Mouse (Mus musculus) cortical plate, adult 2 months (tissue): ENCODE measurements at regions not wholly inside any gene's neighbourhood (a gene's known extent, or its start where the extent isn't known, plus 50 kb on each side); places are given as distances from the start of the nearest gene placed in this dataset.
"Not testable (repeated sequence)": the region's sequence is repeated elsewhere in the genome, so short reads cannot be mapped to it uniquely, and the experiment has no call there.

Source experiments
- H3K27ac ChIP-seq: fragments of 200-500 bp; 2 replicates; pipeline ENCODE4 v1.5.1; 2012; ENCODE audit warnings: low read length, control low read depth, inconsistent platforms; ENCODE audit not compliant: insufficient read depth
- H3K4me1 ChIP-seq: fragments of 200-500 bp; 2 replicates; pipeline ENCODE4 v1.6.1; 2011; ENCODE audit warnings: low read length; ENCODE audit not compliant: control insufficient read depth, insufficient read depth
- H3K4me3 ChIP-seq: fragments of 200-500 bp; 2 replicates; pipeline ENCODE4 v1.5.1; 2011; ENCODE audit warnings: mild to moderate bottlenecking, low read length, control low read depth; ENCODE audit not compliant: insufficient read depth
- CTCF ChIP-seq: fragments of 200-500 bp; IDR thresholded peaks from 2 replicates; pipeline ENCODE4 v1.5.1; 2011; ENCODE audit warnings: mild to moderate bottlenecking, control low read depth, low read length; ENCODE audit not compliant: insufficient read depth; ENCODE audit errors: extremely low read depth
- POLR2A ChIP-seq: fragments of 200-500 bp; IDR thresholded peaks from 2 replicates; pipeline ENCODE4 v1.6.1; 2011; ENCODE audit warnings: mild to moderate bottlenecking, low read length, control low read depth; ENCODE audit not compliant: insufficient read depth; ENCODE audit errors: extremely low read depth

DNA sequence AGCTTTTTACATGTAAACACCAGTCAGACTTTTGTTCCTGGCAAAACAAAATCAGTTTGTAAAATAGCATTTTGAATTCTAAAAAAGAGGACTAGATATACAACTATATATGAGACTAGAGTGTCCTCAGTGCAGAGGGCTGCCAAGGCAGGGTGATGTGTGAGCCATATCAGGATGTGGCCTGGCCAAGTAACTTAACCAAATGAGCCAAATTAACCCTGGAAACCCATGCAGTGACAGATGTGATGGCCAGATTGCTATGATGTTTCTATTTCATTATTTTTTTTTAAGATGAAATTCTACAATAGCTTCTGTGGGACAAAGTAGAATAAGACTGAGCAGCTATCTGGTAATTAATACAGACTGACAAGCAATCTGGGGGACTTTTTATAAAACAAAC, 181.8 kb downstream of the Nova1 start:
- Histone ChIP-seq H3K27ac (no peak overlapping the region), H3K4me1 (no peaks in the 10 kb centered on the region), H3K4me3 (no peak overlapping the region)
- TF ChIP-seq CTCF (no peak), POLR2A (no peak)

DNA sequence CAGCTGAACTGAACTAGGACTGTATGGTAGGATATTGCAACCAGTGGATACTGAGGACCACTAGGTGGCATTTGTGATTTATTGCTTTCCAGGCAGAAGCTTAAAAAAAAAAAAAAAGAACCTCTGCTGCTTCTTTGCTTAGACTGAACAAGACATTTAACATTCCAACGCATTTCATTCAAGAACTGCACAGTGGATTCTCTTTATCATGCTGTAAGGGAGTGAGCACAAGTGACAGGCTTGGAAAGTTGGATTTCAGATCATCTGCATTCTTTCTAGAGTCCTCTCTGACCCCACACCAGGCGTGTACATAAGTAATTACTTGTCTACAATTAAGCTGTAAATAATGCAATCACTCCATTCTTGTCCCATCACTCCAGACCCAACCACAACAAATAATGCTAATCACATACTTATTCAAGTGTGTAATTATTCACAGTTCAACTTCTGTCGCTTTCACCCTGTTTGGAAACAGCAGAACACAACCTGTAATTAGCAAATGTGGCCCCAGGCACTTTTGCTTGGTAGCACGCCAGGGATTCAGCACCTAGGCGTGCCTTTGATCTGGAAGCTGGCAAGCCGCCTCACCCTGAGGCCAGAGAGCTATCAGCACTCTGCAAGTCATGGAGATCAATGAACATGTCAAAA, 183.5 kb downstream of the Nova1 start:
- Histone ChIP-seq H3K27ac (no peak overlapping the region), H3K4me3 (no peak overlapping the region), H3K4me1 (no peaks in the 10 kb centered on the region)
- TF ChIP-seq CTCF (peak; percentile 32; the same call in 1 of the 2 replicates), POLR2A (no peak)

DNA sequence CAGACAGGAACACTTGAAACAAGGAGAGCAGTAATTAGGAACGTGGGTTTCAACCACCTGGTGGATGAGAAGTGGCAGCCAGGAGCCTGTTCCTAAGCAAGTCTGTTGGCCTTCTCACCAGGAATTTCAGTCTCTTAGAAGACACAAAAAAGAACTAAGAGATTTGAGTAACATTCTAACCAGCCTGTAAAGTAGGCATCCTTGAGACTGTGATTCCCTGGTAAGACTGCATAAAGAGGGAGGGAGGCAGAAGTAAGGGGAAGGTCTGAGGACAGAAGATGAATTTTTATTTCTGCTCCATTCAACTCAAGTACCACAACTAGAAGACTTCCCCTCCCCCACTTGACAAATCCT, 184.0 kb downstream of the Nova1 start:
- H3K27ac ChIP-seq = no peak overlapping the region
- no peak for TF ChIP-seq POLR2A
- no peak for TF ChIP-seq CTCF
- H3K4me3 ChIP-seq = no peak overlapping the region
- no peaks in the 10 kb centered on the region for H3K4me1 ChIP-seq

DNA sequence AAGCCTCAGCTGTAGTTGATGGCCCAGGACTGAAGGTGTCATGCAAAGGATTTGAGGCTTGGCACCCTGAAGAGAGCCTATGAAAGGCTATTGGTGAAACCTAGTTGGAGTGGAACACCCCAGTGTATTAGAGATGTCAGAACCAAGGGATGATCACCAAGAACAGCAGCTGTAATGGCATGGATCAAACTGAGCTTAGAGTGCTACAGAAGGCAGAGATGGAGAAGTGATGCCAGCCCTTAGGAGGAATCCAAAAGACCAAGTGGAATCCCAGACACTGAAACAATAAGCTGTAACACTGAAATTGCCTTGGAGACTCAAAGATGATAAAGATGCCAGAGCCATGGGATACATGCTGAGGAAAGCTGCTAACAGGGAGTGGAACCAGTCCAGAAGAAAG, 186.3 kb downstream of the Nova1 start:
- not testable (repeated sequence) for H3K27ac ChIP-seq, H3K4me1 ChIP-seq, H3K4me3 ChIP-seq

DNA sequence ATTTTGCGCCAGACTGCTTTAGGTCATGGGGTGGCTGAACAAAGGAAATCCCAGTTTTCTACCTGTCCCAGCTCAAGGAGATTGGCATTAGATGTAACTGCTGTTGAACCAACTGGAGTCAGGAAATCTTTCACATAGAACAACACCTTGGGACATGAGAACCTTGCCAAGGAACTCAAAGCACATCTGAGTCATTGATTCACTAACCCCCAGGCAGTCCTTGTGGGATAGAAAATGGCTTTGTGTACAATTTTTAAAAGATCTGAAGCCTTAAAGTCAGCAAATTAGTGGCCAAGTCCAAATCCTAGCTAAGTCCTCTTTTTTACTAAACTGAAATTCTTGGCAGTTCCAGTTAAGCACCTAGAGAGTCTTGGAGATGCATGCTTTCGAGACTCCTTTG, 191.4 kb downstream of the Nova1 start:
- H3K27ac ChIP-seq = no peak overlapping the region
- no peaks in the 10 kb centered on the region for H3K4me1 ChIP-seq
- no peak overlapping the region for H3K4me3 ChIP-seq
- no peak for TF ChIP-seq POLR2A
- TF ChIP-seq CTCF = no peak

DNA sequence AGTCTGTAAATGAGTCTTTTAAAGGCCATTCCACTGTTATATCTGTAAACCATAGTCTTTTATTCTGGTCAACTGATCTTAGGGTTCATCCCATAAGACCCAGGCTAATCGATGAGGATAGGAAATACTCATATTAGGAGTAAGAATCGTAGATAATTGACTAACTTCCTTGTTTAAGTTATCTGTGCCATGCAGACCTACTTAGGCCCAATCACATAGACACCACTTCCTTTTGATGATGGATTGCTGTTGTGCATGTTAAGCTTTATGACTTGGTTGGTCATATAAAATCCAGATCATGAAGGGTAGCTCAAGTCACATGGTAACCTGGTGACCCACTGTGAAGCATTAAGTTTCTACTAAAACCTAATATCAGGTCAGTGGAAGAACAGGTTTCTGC, 207.3 kb downstream of the Nova1 start:
- TF ChIP-seq POLR2A (no peak), CTCF (no peak)
- no peaks in the 10 kb centered on the region for H3K4me1 ChIP-seq
- H3K4me3 ChIP-seq = no peak overlapping the region
- no peak overlapping the region for H3K27ac ChIP-seq

DNA sequence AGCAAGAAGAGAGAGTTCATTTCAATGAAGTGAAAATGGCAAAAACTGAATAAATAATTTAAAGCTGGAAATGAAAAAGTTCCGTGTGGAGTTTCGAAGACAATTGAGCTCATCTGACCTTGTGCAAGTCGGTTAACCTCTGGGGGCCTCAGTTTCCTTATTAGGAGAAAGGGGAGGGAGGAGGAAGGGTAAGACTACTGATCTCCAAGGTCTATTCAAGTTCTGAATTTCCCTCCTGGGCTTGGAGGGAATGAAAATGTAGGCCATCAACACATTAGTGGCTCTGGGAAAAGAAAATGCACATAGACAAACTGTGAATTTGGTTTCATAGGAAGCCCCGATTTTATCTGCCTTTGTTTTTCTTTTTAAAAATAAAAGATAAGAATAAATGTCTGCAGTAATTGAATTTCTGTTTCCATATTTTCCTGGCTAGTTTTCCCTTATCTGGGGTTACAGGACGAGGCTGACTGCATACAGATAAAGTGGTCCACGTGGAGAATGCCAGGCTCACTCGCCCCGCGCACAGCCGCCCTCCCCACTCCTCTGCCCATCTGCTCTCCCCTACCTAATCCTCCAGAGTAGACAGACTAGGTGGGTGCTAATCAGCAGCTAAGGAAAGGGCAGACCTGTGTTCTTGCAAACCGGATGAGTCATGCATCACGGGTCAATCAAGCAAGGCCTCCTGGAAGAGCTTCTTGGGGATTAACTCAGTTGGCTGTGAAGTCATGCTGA, 209.0 kb downstream of the Nova1 start:
- no peak overlapping the region for H3K4me3 ChIP-seq
- no peak overlapping the region for H3K27ac ChIP-seq
- TF ChIP-seq CTCF = no peak
- no peak for TF ChIP-seq POLR2A
- no peaks in the 10 kb centered on the region for H3K4me1 ChIP-seq

DNA sequence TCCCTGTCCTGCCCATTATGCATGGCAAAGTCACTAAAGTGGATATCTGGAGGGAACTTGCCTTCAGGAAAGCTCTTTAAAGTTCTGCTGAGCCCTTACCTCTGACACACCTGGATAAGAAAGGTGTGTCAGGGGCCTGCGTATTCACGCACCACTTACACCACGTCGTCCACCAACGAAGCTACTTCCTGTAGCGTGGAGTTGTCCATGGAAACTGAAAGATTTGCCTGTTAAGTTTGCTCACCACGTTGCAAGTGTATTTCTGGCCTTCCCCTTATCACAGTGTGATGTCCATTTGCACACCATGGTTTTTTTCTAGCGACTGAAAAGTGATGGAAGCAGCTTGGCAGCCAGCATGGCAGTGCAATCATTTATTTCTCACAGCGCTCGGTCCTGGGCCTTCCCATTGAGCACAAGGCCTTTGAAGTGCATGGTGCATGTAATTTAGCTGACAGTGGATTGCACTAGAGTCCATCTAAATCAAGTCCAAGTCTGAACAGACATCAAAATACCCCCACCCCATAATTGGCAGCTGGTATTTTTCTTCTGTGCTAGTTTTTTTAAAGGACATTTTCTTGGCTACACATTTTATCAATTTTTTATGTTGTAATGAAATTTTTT, 210.3 kb downstream of the Nova1 start:
- H3K4me3 ChIP-seq = no peak overlapping the region

DNA sequence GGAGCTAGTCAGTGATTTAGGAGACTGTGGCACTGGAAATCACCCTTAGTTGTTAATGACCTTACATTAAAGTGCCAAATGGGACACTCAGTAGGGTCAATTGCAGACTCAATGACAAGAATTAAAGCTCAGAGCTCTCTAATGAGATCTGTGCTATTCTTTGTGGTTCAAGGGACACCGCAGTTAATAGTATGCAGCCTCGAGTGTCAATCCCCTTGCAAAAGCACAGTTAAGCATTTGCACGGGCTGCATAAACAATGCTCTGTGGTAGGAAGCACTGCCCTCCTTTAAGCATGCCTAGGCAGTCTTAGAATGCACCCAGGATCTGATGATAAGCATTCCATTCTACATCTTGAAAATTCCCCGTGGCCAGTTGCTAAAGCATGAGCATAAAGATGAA, 221.5 kb downstream of the Nova1 start:
- TF ChIP-seq POLR2A (no peak), CTCF (no peak)
- Histone ChIP-seq H3K4me1 (no peaks in the 10 kb centered on the region), H3K27ac (no peak overlapping the region), H3K4me3 (no peak overlapping the region)

More for the DNA sequence above, 210.3 kb downstream of the Nova1 start:
- Histone ChIP-seq H3K27ac (no peak overlapping the region), H3K4me1 (no peaks in the 10 kb centered on the region)
- TF ChIP-seq POLR2A (no peak), CTCF (no peak)

DNA sequence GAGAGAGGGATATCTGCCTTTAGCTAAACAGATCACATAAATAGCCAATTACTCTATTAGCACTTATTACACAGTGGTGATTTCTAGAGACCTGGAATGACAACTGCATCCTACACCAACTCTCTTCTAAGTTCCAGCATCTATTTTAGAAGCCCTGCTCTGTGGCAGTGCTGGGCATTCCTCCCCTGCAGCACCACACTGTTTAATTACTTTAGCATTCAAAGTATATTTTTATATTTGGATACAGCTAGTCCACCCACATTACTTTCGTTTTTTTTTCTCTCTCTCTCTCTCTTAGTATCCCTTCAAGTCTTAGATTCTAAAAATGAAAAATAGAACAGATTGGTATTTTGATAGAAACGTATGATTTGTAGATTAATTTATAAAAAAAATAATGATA, 250.1 kb downstream of the Nova1 start:
- Histone ChIP-seq H3K27ac (no peak overlapping the region), H3K4me3 (no peak overlapping the region), H3K4me1 (no peaks in the 10 kb centered on the region)
- TF ChIP-seq CTCF = no peak
